Mouse (Mus musculus) lung, postnatal 0 days (tissue): Measurements from ENCODE around the gene Scn2b.

Experiments used
- CTCF ChIP-seq: IDR thresholded peaks from 2 replicates; pipeline ENCODE4 v1.5.1; 2016; ENCODE audit warnings: antibody characterized with exemption, mild to moderate bottlenecking
- EP300 ChIP-seq: IDR thresholded peaks from 2 replicates; pipeline ENCODE4 v1.6.1; 2016; ENCODE audit warnings: antibody characterized with exemption, mild to moderate bottlenecking, control low read depth

- TF ChIP-seq CTCF (no peak), EP300 (no peak)
Observed at GRCm38 (mm10) chr9:45119954-45120530, 2.5 kb downstream of the Scn2b start.
